Comparison of ENCODE assay signal across 9 mouse cellular contexts in genomic region chr9:65200606-65201005, GRCm38 (mm10). TPM values are rescaled to one million over a fixed set of nuclear protein-coding genes. Genes with fewer than 3 reads are reported as not detected.
DNase-seq lines count a peak whose midpoint lies in the region; ATAC-seq lines count a peak whose summit lies in the region.
"Had no signal": no experiment of that assay in that cellular context is flagged by ENCODE, and none has a peak within 500 bp of the region (broad histone marks: within the 10 kb centered on the region; RNA-seq: fewer than 3 reads in every experiment).

No protein-coding gene starts in this region.

- 77% methylated on average over 1 of the region's 1 CpGs for WGBS in neural tube, embryonic 13.5 days

- no peaks in the 10 kb centered on the region for H3K9me3 ChIP-seq in neural tube, embryonic 13.5 days
- H3K9me3 ChIP-seq: neural tube, embryonic 12.5 days had no signal

- no peaks in the 10 kb centered on the region for H3K27me3 ChIP-seq in neural tube, embryonic 13.5 days
- H3K27me3 ChIP-seq: neural tube, embryonic 12.5 days had no signal

- no peak overlapping the region for H3K4me2 ChIP-seq in neural tube, embryonic 13.5 days
- H3K4me2 ChIP-seq: neural tube, embryonic 12.5 days had no signal

- intact Hi-C loops in heart, postnatal 36 days (cut with DNase I), result no loop called here

- H3K4me3 ChIP-seq in neural tube, embryonic 13.5 days, result no peak overlapping the region
- H3K4me3 ChIP-seq: neural tube, embryonic 12.5 days had no signal

- DNase-seq in CD4-positive, CD25-positive, alpha-beta regulatory T cell, adult 2 months (ENCODE audit: low read depth, low spot score), result peak; percentile 27
- DNase-seq in neural tube, embryonic 10.5 days (ENCODE audit: extremely low spot score, low spot score), result no peak
- DNase-seq in heart, postnatal 36 days, result peak; percentile 41 to 51
- peak; percentile 30 for DNase-seq in naive thymus-derived CD4-positive, alpha-beta T cell, adult 2 months (ENCODE audit: low read depth)
- no peak for DNase-seq in cerebellum, adult 11 months
- no peak for DNase-seq in spleen, adult 18-20 months

- H3K4me1 ChIP-seq in neural tube, embryonic 13.5 days (replicated peaks), result peaks cover 14% of the 10 kb centered on the region

- peak overlapping the region; percentile 11; the same call in 1 of the 2 replicates for H3K27ac ChIP-seq in neural tube, embryonic 13.5 days (replicated peaks)
- H3K27ac ChIP-seq: neural tube, embryonic 12.5 days had no signal

- H3K36me3 ChIP-seq in neural tube, embryonic 13.5 days, result no peaks in the 10 kb centered on the region
- H3K36me3 ChIP-seq: neural tube, embryonic 12.5 days had no signal

- no peak for ATAC-seq in CD4-positive, CD25-positive, alpha-beta regulatory T cell, adult 4 months
- ATAC-seq in neural tube, embryonic 13.5 days (ENCODE audit: low read depth), result no peak

- no peak overlapping the region for H3K9ac ChIP-seq in neural tube, embryonic 13.5 days
- H3K9ac ChIP-seq: neural tube, embryonic 12.5 days had no signal

RNA-seq across cellular contexts. Expression of gene Parp16, which starts 5.5 kb away (rescaled TPM):
- polyA plus RNA-seq in CD4-positive, CD25-positive, alpha-beta regulatory T cell, adult 4 months (2017; shearing (Covaris generic)), result 1 to 10 TPM; 6.4 to 7.5 TPM
- polyA plus RNA-seq in neural tube, embryonic 13.5 days (2015; fragmentation: Nextera tagmentation; extraction: Ambion mirVana), result 5.4 and 6.8 TPM in 2 replicates
- total RNA-seq in heart, postnatal 36 days (2021), result 1 to 10 TPM; 3.8 to 4.1 TPM

RNA-seq across cellular contexts. Expression of gene Igdcc3, which starts 59.6 kb away (rescaled TPM):
- not detected for polyA plus RNA-seq in CD4-positive, CD25-positive, alpha-beta regulatory T cell, adult 4 months (2017; shearing (Covaris generic))
- polyA plus RNA-seq in neural tube, embryonic 13.5 days (2015; fragmentation: Nextera tagmentation; extraction: Ambion mirVana), result 12.3 and 12.9 TPM in 2 replicates
- total RNA-seq in heart, postnatal 36 days (2021), result under 1 TPM in 1 of 2 experiments, not detected in 1; 0.08 TPM

Comparison
In these comparisons a context has a peak if more than half of its experiments do, and no peak if none do; other contexts are left out.
1. DNase-seq: peak in CD4-positive, CD25-positive, alpha-beta regulatory T cell, adult 2 months (single experiment), heart, postnatal 36 days (2 of 2) and naive thymus-derived CD4-positive, alpha-beta T cell, adult 2 months (single experiment); none in neural tube, embryonic 10.5 days (single experiment), cerebellum, adult 11 months (single experiment) and spleen, adult 18-20 months (0 of 2).
2. RNA of gene Igdcc3, which starts 59.6 kb away (polyA plus RNA-seq): 12.3 to 12.9 TPM in neural tube, embryonic 13.5 days; not detected in CD4-positive, CD25-positive, alpha-beta regulatory T cell, adult 4 months; every median in the first group is over 10 times any median in the second.